Mouse (Mus musculus) forebrain, embryonic 16.5 days (tissue): ENCODE results near the gene Cux1. TPM values are rescaled to one million over a fixed set of nuclear protein-coding genes. Genes with fewer than 3 reads are reported as not detected.

Source experiments
- ATAC-seq: fragments of 200-750 bp; cut with Nextera tagmentation; 2 replicates; pipeline ENCODE4 v1.8.0; 2017; ENCODE audit warnings: mild to moderate bottlenecking, moderate library complexity
- H3K27ac ChIP-seq: fragments of 300-500 bp; sonication (generic); 2 replicates; pipeline ENCODE4 v1.5.1; 2014; ENCODE audit warnings: low read length, control low read depth
- H3K27me3 ChIP-seq: fragments of 300-500 bp; sonication (generic); replicated peaks from 2 replicates; pipeline ENCODE4 v1.6.1; 2014; ENCODE audit warnings: low read length; ENCODE audit not compliant: control insufficient read depth, insufficient read depth
- H3K36me3 ChIP-seq: fragments of 300-500 bp; sonication (generic); 2 replicates; pipeline ENCODE4 v1.6.1; 2014; ENCODE audit not compliant: control insufficient read depth, insufficient read depth
- H3K4me1 ChIP-seq: fragments of 300-500 bp; sonication (generic); replicated peaks from 2 replicates; pipeline ENCODE4 v1.6.1; 2014; ENCODE audit warnings: low read length; ENCODE audit not compliant: control insufficient read depth, insufficient read depth
- H3K4me2 ChIP-seq: fragments of 300-500 bp; sonication (generic); 2 replicates; pipeline ENCODE4 v1.6.1; 2014; ENCODE audit warnings: mild to moderate bottlenecking, low read length, control low read depth
- H3K4me3 ChIP-seq: fragments of 300-500 bp; sonication (generic); replicated peaks from 2 replicates; pipeline ENCODE4 v1.5.1; 2014; ENCODE audit warnings: mild to moderate bottlenecking, low read length, control low read depth
- H3K9ac ChIP-seq: fragments of 300-500 bp; sonication (generic); replicated peaks from 2 replicates; pipeline ENCODE4 v1.6.1; 2014; ENCODE audit warnings: low read depth, low read length, control low read depth
- H3K9me3 ChIP-seq: fragments of 300-500 bp; sonication (generic); 2 replicates; pipeline ENCODE4 v1.6.1; 2016; ENCODE audit warnings: low read length; ENCODE audit not compliant: control insufficient read depth
- WGBS: fragments of 180-500 bp; shearing (Covaris S2); extraction: QIAGEN DNeasy Blood & Tissue Kit; methylation state at CpG from one replicate; pipeline ENCODE4 v1.1.7; 2014; 5-methylcytosine and 5-hydroxymethylcytosine counted together
- polyA plus RNA-seq: library from polyadenylated mRNA; unstranded; fragments of >200 nt; fragmentation: Nextera tagmentation; extraction: Ambion mirVana; gene quantifications from 2 replicates; pipeline ENCODE4 v1.2.1, GENCODE M21; 2015

Cux1 gene
- polyA plus RNA-seq, 1 experiment from 2014 or later: 138 TPM

GRCm38 (mm10) chr5:136292361-136292760 is 274.9 kb downstream of the Cux1 start:
- 24% methylated on average over 2 of the region's 2 CpGs for WGBS
- peak overlapping the region; percentile 89 for H3K27ac ChIP-seq
- peak; percentile 47 for ATAC-seq
- H3K36me3 ChIP-seq: no peaks in the 10 kb centered on the region
- no peaks in the 10 kb centered on the region for H3K27me3 ChIP-seq
- peaks cover 28% of the 10 kb centered on the region for H3K4me1 ChIP-seq
- H3K9me3 ChIP-seq: no peaks in the 10 kb centered on the region
- no peak overlapping the region for H3K9ac ChIP-seq
- H3K4me3 ChIP-seq: no peak overlapping the region
- peak overlapping the region; percentile 2; the same call in 1 of the 2 replicates for H3K4me2 ChIP-seq

GRCm38 (mm10) chr5:136291562-136291961 is 275.7 kb downstream of the Cux1 start:
- H3K4me1 ChIP-seq: peaks cover 20% of the 10 kb centered on the region

DNA sequence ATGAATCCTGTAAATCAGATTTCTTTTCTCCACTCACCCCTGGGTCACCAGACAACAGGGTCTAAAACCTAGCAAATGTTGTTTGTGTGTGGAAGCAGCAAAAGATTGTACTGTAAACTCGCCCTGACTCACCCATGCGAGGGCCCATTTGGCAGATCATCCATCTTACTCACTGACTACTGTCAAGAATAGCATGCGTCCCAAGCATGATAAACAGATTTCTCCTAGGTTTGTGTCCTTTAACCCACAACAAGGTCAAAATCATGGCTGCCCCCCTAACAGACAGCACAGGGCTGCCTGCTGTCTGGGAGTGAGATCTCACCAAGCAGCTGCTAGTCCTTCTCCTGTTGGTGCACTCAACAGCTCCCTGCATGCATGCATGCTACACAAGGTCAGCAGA is 277.5 kb downstream of the Cux1 start:
- Histone ChIP-seq H3K27me3 (no peaks in the 10 kb centered on the region), H3K36me3 (peaks cover 10% of the 10 kb centered on the region), H3K9ac (no peak overlapping the region), H3K27ac (no peak overlapping the region), H3K4me1 (peaks cover 19% of the 10 kb centered on the region), H3K4me2 (no peak overlapping the region), H3K9me3 (no peaks in the 10 kb centered on the region), H3K4me3 (no peak overlapping the region)
- 93% methylated on average over 3 of the region's 3 CpGs for WGBS
- ATAC-seq: no peak

More at GRCm38 (mm10) chr5:136291562-136291961, 275.7 kb downstream of the Cux1 start:
- Histone ChIP-seq H3K27me3 (no peaks in the 10 kb centered on the region), H3K9me3 (no peaks in the 10 kb centered on the region), H3K27ac (peak overlapping the region; percentile 42; the same call in 1 of the 2 replicates), H3K4me2 (no peak overlapping the region), H3K9ac (no peak overlapping the region), H3K4me3 (no peak overlapping the region), H3K36me3 (peaks cover 1% of the 10 kb centered on the region; the same call in 1 of the 2 replicates)
- WGBS: 95% methylated on average over 2 of the region's 2 CpGs
- no peak for ATAC-seq

GRCm38 (mm10) chr5:136288351-136289081 is 278.8 kb downstream of the Cux1 start:
- Histone ChIP-seq H3K9me3 (no peaks in the 10 kb centered on the region), H3K4me2 (no peak overlapping the region), H3K27me3 (no peaks in the 10 kb centered on the region), H3K36me3 (peaks cover 13% of the 10 kb centered on the region), H3K4me3 (no peak overlapping the region), H3K27ac (no peak overlapping the region), H3K4me1 (peaks cover 18% of the 10 kb centered on the region), H3K9ac (no peak overlapping the region)
- ATAC-seq: no peak
- WGBS: 82% methylated on average over 6 of the region's 6 CpGs

DNA sequence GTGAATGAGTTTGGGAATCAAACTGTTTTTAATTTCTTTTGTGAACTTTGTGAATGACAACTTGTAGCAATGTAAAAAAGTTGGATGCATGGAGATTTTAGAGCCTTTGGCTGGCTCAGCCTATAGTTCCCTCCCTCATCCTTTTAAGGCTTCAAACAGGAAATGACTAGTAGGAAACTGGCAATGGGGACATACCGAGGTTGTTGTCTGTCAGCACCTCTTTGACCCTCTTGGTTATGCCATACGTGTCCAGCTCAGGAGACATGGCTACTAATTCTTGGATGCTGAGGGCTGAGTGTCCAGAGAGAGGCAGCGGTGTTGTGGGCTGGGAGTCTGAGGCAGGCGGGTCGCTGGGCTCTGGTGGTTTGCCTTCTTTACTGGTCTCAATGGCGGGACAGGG is 280.7 kb downstream of the Cux1 start:
- WGBS: 87% methylated on average over 6 of the region's 6 CpGs
- Histone ChIP-seq H3K9me3 (no peaks in the 10 kb centered on the region), H3K36me3 (peaks cover 18% of the 10 kb centered on the region), H3K27ac (no peak overlapping the region), H3K4me1 (peaks cover under 1% of the 10 kb centered on the region; the same call in 1 of the 2 replicates), H3K9ac (no peak overlapping the region), H3K27me3 (no peaks in the 10 kb centered on the region), H3K4me2 (no peak overlapping the region), H3K4me3 (no peak overlapping the region)
- no peak for ATAC-seq

DNA sequence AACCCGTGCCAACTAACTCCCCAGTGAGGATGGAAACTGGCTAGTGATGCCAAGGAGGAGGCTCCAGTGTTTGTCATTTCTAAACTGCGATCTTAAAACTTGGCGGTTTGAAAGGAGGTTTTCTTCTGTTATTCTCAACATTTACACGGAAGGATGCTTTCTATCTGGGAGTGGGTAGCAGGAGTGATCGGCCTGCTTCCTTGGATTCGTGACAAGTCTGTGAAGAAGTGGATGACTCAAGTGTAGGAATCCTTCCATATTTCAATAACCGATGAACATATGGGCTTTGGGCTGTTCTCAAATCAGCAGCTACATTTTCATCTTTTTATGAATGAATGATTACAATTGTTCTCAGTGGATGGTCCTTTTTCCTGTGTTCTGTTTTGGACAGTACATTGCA is 282.2 kb downstream of the Cux1 start:
- no peak overlapping the region for H3K9ac ChIP-seq
- no peak overlapping the region for H3K27ac ChIP-seq
- H3K36me3 ChIP-seq: peaks cover 18% of the 10 kb centered on the region
- H3K4me3 ChIP-seq: no peak overlapping the region
- no peak for ATAC-seq
- no peak overlapping the region for H3K4me2 ChIP-seq
- WGBS: 71% methylated on average over 7 of the region's 7 CpGs
- H3K9me3 ChIP-seq: no peaks in the 10 kb centered on the region
- no peaks in the 10 kb centered on the region for H3K27me3 ChIP-seq
- no peaks in the 10 kb centered on the region for H3K4me1 ChIP-seq

GRCm38 (mm10) chr5:136281351-136281750 is 285.9 kb downstream of the Cux1 start:
- ATAC-seq: peak; percentile 18; the same call in 1 of the 2 replicates
- Histone ChIP-seq H3K4me3 (no peak overlapping the region), H3K27me3 (no peaks in the 10 kb centered on the region), H3K9me3 (no peaks in the 10 kb centered on the region), H3K36me3 (peaks cover 33% of the 10 kb centered on the region), H3K9ac (no peak overlapping the region), H3K27ac (no peak overlapping the region), H3K4me2 (no peak overlapping the region), H3K4me1 (no peaks in the 10 kb centered on the region)
- WGBS: 49% methylated on average over 6 of the region's 6 CpGs

GRCm38 (mm10) chr5:136274739-136275138 is 292.6 kb downstream of the Cux1 start:
- Histone ChIP-seq H3K27me3 (no peaks in the 10 kb centered on the region), H3K4me3 (no peak overlapping the region), H3K4me2 (no peak overlapping the region), H3K36me3 (peaks cover 34% of the 10 kb centered on the region), H3K4me1 (no peaks in the 10 kb centered on the region), H3K9ac (no peak overlapping the region), H3K27ac (no peak overlapping the region), H3K9me3 (no peaks in the 10 kb centered on the region)
- ATAC-seq: no peak
- WGBS: 93% methylated on average over 43 of the region's 43 CpGs

DNA sequence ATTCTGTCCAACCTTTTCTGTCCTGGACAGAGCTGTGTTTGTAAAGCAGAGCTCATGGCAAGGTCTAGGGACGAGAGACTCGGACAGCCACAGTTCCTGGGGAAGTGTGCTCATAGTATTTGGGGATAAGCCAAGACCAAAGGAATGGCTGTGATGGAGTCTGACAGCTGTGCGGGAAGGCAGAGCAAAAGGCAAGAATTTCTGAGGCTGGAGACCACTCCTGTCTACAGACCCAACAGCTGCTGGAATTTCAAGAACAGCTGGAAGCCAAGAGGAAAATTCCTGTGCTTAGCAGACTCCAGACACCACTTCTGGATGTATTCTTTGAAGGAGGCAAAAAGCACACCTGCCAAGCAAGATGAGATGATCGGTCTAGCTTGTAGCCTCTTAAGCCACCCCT is 297.4 kb downstream of the Cux1 start:
- H3K4me1 ChIP-seq: peaks cover 5% of the 10 kb centered on the region; the same call in 1 of the 2 replicates
- peaks cover 9% of the 10 kb centered on the region for H3K36me3 ChIP-seq
- 81% methylated on average over 4 of the region's 4 CpGs for WGBS
- H3K9ac ChIP-seq: no peak overlapping the region
- no peak overlapping the region for H3K4me3 ChIP-seq
- ATAC-seq: no peak
- H3K27ac ChIP-seq: no peak overlapping the region
- no peaks in the 10 kb centered on the region for H3K27me3 ChIP-seq
- H3K4me2 ChIP-seq: no peak overlapping the region
- no peaks in the 10 kb centered on the region for H3K9me3 ChIP-seq
